Mouse (Mus musculus): ENCODE measurements at regions not wholly inside any gene's neighbourhood (a gene's known extent, or its start where the extent isn't known, plus 50 kb on each side); places are given as distances from the start of the nearest gene placed in this dataset.

- DNase-seq (ENCODE audit: low spot score): no peak
These were observed 69.5 kb downstream of the Ephb3 start for GRCm38 (mm10) chr16:21274012-21274528.

- DNase-seq (ENCODE audit: low spot score): no peak
These were observed 73.3 kb downstream of the Ephb3 start for GRCm38 (mm10) chr16:21277789-21278342.

GRCm38 (mm10) chr16:21278387-21278786 is 73.8 kb downstream of the Ephb3 start:
- DNase-seq (ENCODE audit: low spot score): no peak

GRCm38 (mm10) chr16:21280200-21280627 is 75.7 kb downstream of the Ephb3 start:
- DNase-seq (ENCODE audit: low spot score): no peak

- DNase-seq (ENCODE audit: low spot score): peak; percentile 40
These were observed 77.6 kb downstream of the Ephb3 start for GRCm38 (mm10) chr16:21281958-21282730.

- DNase-seq (ENCODE audit: low spot score): no peak
These were observed 81.5 kb downstream of the Ephb3 start for GRCm38 (mm10) chr16:21286099-21286498.

- DNase-seq (ENCODE audit: low spot score): no peak
These were observed 85.0 kb downstream of the Ephb3 start for GRCm38 (mm10) chr16:21289528-21289927.

- DNase-seq (ENCODE audit: low spot score): no peak
These were observed 88.5 kb downstream of the Ephb3 start for GRCm38 (mm10) chr16:21293010-21293409.

GRCm38 (mm10) chr16:21293569-21293968 is 89.0 kb downstream of the Ephb3 start:
- DNase-seq (ENCODE audit: low spot score): no peak

- peak; percentile 11 for DNase-seq (ENCODE audit: low spot score)
These were observed 90.3 kb downstream of the Ephb3 start for GRCm38 (mm10) chr16:21294677-21295411.

GRCm38 (mm10) chr16:21295956-21296733 is 91.6 kb downstream of the Ephb3 start:
- no peak for DNase-seq (ENCODE audit: low spot score)

GRCm38 (mm10) chr16:21296786-21297185 is 92.2 kb downstream of the Ephb3 start:
- no peak for DNase-seq (ENCODE audit: low spot score)

- no peak for DNase-seq (ENCODE audit: low spot score)
These were observed 94.3 kb downstream of the Ephb3 start for GRCm38 (mm10) chr16:21298866-21299265.

GRCm38 (mm10) chr16:21305859-21306258 is 101.3 kb downstream of the Ephb3 start:
- no peak for DNase-seq (ENCODE audit: low spot score)

- DNase-seq (ENCODE audit: low spot score): no peak
These were observed 104.0 kb downstream of the Ephb3 start for GRCm38 (mm10) chr16:21308513-21308912.

GRCm38 (mm10) chr16:21310636-21311615 is 106.4 kb downstream of the Ephb3 start:
- peak; percentile 67 for DNase-seq (ENCODE audit: low spot score)

GRCm38 (mm10) chr16:21311781-21312180 is 107.2 kb downstream of the Ephb3 start:
- DNase-seq (ENCODE audit: low spot score): no peak

GRCm38 (mm10) chr16:21315751-21316151 is 107.2 kb upstream of the Vps8 start:
- no peak for DNase-seq (ENCODE audit: low spot score)

- no peak for DNase-seq (ENCODE audit: low spot score)
These were observed 104.8 kb upstream of the Vps8 start for GRCm38 (mm10) chr16:21318009-21318639.

All from yolk sac, embryonic 10.5 days (tissue).